Mouse (Mus musculus) layer of hippocampus, postnatal 25 days (tissue): ENCODE measurements around the gene Gm45140. TPM values are rescaled to one million over a fixed set of nuclear protein-coding genes. Genes with fewer than 3 reads are reported as not detected.
A peak's percentile ranks its signal among the peaks of the same experiment; 100 is the strongest.

Source experiments
- DNase-seq, 2 experiments: peaks; one replicate each; pipeline ENCODE4 v3.0.0; 2022; ENCODE audit warnings: mixed read lengths in 2 of 2, low spot score in 1 of 2; ENCODE audit errors: extremely low spot score in 1 of 2
- total RNA-seq, 2 experiments: library from RNA; stranded (reverse); gene quantifications; 2 replicates each; pipeline ENCODE4 v1.2.3; 2021

The Gm45140 gene
- total RNA-seq = 1 to 10 TPM; 1.0 to 2.3 TPM

- DNase-seq = no peak
Measured at GRCm38 (mm10) chr6:87835695-87836094, at the start of gene Gm45140. Gene Gm45140, minus strand, starts transcription at chr6:87835795.

GRCm38 (mm10) chr6:87882816-87883215 lies 47.2 kb upstream of the Gm45140 start:
- peak; percentile 36 to 45 for DNase-seq

- no peak for DNase-seq
Measured at GRCm38 (mm10) chr6:87882221-87882620, 46.6 kb upstream of the Gm45140 start.

GRCm38 (mm10) chr6:87879628-87880027 lies 44.0 kb upstream of the Gm45140 start:
- no peak for DNase-seq

GRCm38 (mm10) chr6:87879010-87879409 lies 43.4 kb upstream of the Gm45140 start:
- no peak for DNase-seq

- DNase-seq = no peak
Measured at GRCm38 (mm10) chr6:87876068-87876643, 40.6 kb upstream of the Gm45140 start.

- no peak for DNase-seq
Measured at GRCm38 (mm10) chr6:87875562-87875961, 40.0 kb upstream of the Gm45140 start.

- no peak for DNase-seq
Measured at GRCm38 (mm10) chr6:87875083-87875482, 39.5 kb upstream of the Gm45140 start.

- DNase-seq = no peak
Measured at GRCm38 (mm10) chr6:87873963-87874362, 38.4 kb upstream of the Gm45140 start.

GRCm38 (mm10) chr6:87873104-87873503 lies 37.5 kb upstream of the Gm45140 start:
- DNase-seq = no peak

- DNase-seq = no peak
Measured at GRCm38 (mm10) chr6:87871240-87871639, 35.6 kb upstream of the Gm45140 start.

- no peak for DNase-seq
Measured at GRCm38 (mm10) chr6:87870440-87870839, 34.8 kb upstream of the Gm45140 start.

- DNase-seq = no peak
Measured at GRCm38 (mm10) chr6:87868871-87869506, 33.4 kb upstream of the Gm45140 start.

GRCm38 (mm10) chr6:87867256-87867655 lies 31.7 kb upstream of the Gm45140 start:
- DNase-seq = no peak

GRCm38 (mm10) chr6:87866211-87866610 lies 30.6 kb upstream of the Gm45140 start:
- no peak for DNase-seq

GRCm38 (mm10) chr6:87857071-87857470 lies 21.5 kb upstream of the Gm45140 start:
- no peak for DNase-seq

GRCm38 (mm10) chr6:87853446-87853845 lies 17.9 kb upstream of the Gm45140 start:
- DNase-seq = no peak

- DNase-seq = no peak
Measured at GRCm38 (mm10) chr6:87851871-87852270, 16.3 kb upstream of the Gm45140 start.

- peak; percentile 93 to 94 for DNase-seq
Measured at GRCm38 (mm10) chr6:87850900-87851614, 15.5 kb upstream of the Gm45140 start, which contains the start of gene Cnbp. Gene Cnbp, minus strand, starts transcription at chr6:87851106.

- peak in 1 of 2 experiments; percentile 34 for DNase-seq
Measured at GRCm38 (mm10) chr6:87850155-87850899, 14.7 kb upstream of the Gm45140 start.

GRCm38 (mm10) chr6:87849780-87850154 lies 14.2 kb upstream of the Gm45140 start:
- no peak for DNase-seq
